Mouse (Mus musculus): Measurements from ENCODE around the gene Trim12a. TPM values are rescaled to one million over a fixed set of nuclear protein-coding genes. Genes with fewer than 3 reads are reported as not detected.

The Trim12a gene
- total RNA-seq, 2 experiments from 2014 or later = 58.0 to 69.0 TPM

Other genes starting within 250 kb of the Trim12a start
- not detected in 2 replicates for gene Olfr644, start 243.6 kb downstream of the Trim12a start, total RNA-seq (2015)
- gene Olfr644, start 243.6 kb downstream of the Trim12a start, total RNA-seq (2017) = not detected in 2 replicates
- gene Olfr645, start 230.0 kb downstream of the Trim12a start, total RNA-seq (2015) = not detected in 2 replicates
- not detected in 2 replicates for gene Olfr645, start 230.0 kb downstream of the Trim12a start, total RNA-seq (2017)
- not detected in 2 replicates for gene Olfr646, start 210.6 kb downstream of the Trim12a start, total RNA-seq (2015)
- not detected in 2 replicates for gene Olfr646, start 210.6 kb downstream of the Trim12a start, total RNA-seq (2017)
- gene Ubqln5, start 185.6 kb downstream of the Trim12a start, total RNA-seq (2015) = not detected in 2 replicates
- not detected in 2 replicates for gene Ubqln5, start 185.6 kb downstream of the Trim12a start, total RNA-seq (2017)
- not detected in 2 replicates for gene Olfr643, start 178.1 kb downstream of the Trim12a start, total RNA-seq (2015)
- gene Olfr643, start 178.1 kb downstream of the Trim12a start, total RNA-seq (2017) = not detected in 2 replicates
- gene Ubqln3, start 172.2 kb downstream of the Trim12a start, total RNA-seq (2015) = not detected in 2 replicates
- gene Ubqln3, start 172.2 kb downstream of the Trim12a start, total RNA-seq (2017) = not detected in 2 replicates
- not detected in 2 replicates for gene Ubqlnl, start 164.9 kb downstream of the Trim12a start, total RNA-seq (2015)
- gene Ubqlnl, start 164.9 kb downstream of the Trim12a start, total RNA-seq (2017) = not detected in 2 replicates
- gene Olfm5, start 150.6 kb downstream of the Trim12a start, total RNA-seq (2015) = 0.15 TPM in 1 of 2 replicates, not detected in the other
- gene Olfm5, start 150.6 kb downstream of the Trim12a start, total RNA-seq (2017) = 0.17 TPM in 1 of 2 replicates, not detected in the other
- not detected in 2 replicates for gene Olfr648, start 132.1 kb downstream of the Trim12a start, total RNA-seq (2015)
- not detected in 2 replicates for gene Olfr648, start 132.1 kb downstream of the Trim12a start, total RNA-seq (2017)
- not detected in 2 replicates for gene Olfr649, start 119.5 kb downstream of the Trim12a start, total RNA-seq (2015)
- gene Olfr649, start 119.5 kb downstream of the Trim12a start, total RNA-seq (2017) = not detected in 2 replicates
- gene Trim6, start 96.7 kb downstream of the Trim12a start, total RNA-seq (2015) = 2.3 and 3.7 TPM in 2 replicates
- 2.1 and 2.5 TPM in 2 replicates for gene Trim6, start 96.7 kb downstream of the Trim12a start, total RNA-seq (2017)
- 8.6 and 10.9 TPM in 2 replicates for gene Trim34a, start 71.0 kb downstream of the Trim12a start, total RNA-seq (2015)
- gene Trim34a, start 71.0 kb downstream of the Trim12a start, total RNA-seq (2017) = 10.4 and 16.4 TPM in 2 replicates
- gene Trim5, start 27.4 kb downstream of the Trim12a start, total RNA-seq (2015) = 4.7 and 5.3 TPM in 2 replicates
- gene Trim5, start 27.4 kb downstream of the Trim12a start, total RNA-seq (2017) = 6.9 and 8.0 TPM in 2 replicates
- 0.17 and 0.32 TPM in 2 replicates for gene Trim34b, start 14.0 kb upstream of the Trim12a start, total RNA-seq (2015)
- gene Trim34b, start 14.0 kb upstream of the Trim12a start, total RNA-seq (2017) = 0.10 and 0.87 TPM in 2 replicates
- 13.4 and 14.2 TPM in 2 replicates for gene Trim12c, start 37.9 kb upstream of the Trim12a start, total RNA-seq (2015)
- 23.5 and 30.1 TPM in 2 replicates for gene Trim12c, start 37.9 kb upstream of the Trim12a start, total RNA-seq (2017)
- gene Trim30b, start 54.4 kb upstream of the Trim12a start, total RNA-seq (2015) = 0.61 and 2.0 TPM in 2 replicates
- gene Trim30b, start 54.4 kb upstream of the Trim12a start, total RNA-seq (2017) = 1.5 and 1.8 TPM in 2 replicates
- gene Trim30c, start 85.4 kb upstream of the Trim12a start, total RNA-seq (2015) = 0.12 and 0.52 TPM in 2 replicates
- 0.29 and 1.0 TPM in 2 replicates for gene Trim30c, start 85.4 kb upstream of the Trim12a start, total RNA-seq (2017)
- 38.5 and 40.9 TPM in 2 replicates for gene Trim30a, start 149.7 kb upstream of the Trim12a start, total RNA-seq (2015)
- 29.1 and 29.4 TPM in 2 replicates for gene Trim30a, start 149.7 kb upstream of the Trim12a start, total RNA-seq (2017)
- 11.5 and 13.9 TPM in 2 replicates for gene Trim30d, start 192.4 kb upstream of the Trim12a start, total RNA-seq (2015)
- gene Trim30d, start 192.4 kb upstream of the Trim12a start, total RNA-seq (2017) = 8.7 and 10.7 TPM in 2 replicates
- gene Olfr651, start 234.7 kb upstream of the Trim12a start, total RNA-seq (2015) = not detected in 2 replicates
- gene Olfr651, start 234.7 kb upstream of the Trim12a start, total RNA-seq (2017) = not detected in 2 replicates
- gene Olfr652, start 245.4 kb upstream of the Trim12a start, total RNA-seq (2015) = not detected in 2 replicates
- not detected in 2 replicates for gene Olfr652, start 245.4 kb upstream of the Trim12a start, total RNA-seq (2017)